Mouse (Mus musculus): ENCODE measurements around the gene Fbp1. TPM values are rescaled to one million over a fixed set of nuclear protein-coding genes. Genes with fewer than 3 reads are reported as not detected.

Fbp1 gene
- polyA plus RNA-seq, 1 experiment from 2014 or later = not detected

DNA sequence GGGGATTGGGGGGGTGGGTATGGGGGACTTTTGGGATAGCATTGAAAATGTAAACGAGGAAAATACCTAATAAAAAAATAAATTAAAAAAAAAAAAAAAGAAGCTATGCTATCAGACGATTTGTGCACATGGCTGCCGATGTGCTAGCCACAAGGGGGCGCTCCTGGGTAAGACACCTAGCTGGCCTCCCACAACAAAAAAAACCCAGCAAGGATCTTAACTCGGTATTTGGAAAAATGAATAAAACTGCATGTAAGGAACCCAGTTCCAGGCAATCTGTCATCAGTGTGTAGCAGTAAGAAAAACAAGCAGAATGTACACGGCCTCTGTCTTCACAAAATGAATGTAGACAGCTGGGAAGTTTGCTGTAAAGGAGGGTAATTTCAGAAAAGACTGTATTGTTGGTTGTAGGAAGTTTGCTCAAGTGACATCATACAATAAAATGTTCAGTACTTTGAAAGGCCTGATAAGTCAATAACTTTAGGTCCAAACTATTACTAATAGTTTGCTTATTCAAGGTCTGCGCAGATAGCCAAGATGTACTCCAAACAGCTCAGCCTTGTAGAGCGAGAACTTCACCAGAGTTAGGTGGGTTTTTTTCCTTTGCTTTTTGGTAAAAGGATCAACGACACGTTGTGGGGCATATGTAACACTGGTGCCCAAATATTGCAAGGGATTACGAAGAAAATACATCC lies 31.7 kb upstream of the Fbp1 start:
- DNase-seq (ENCODE audit: low spot score) (peak; percentile 84), ATAC-seq (ENCODE audit: low FRiP score) (no peak)
- Histone ChIP-seq H3K4me2 (replicated peaks; ENCODE audit: low read depth, low read length) (no peak overlapping the region), H3K27ac (ENCODE audit: low read depth, low read length) (no peak overlapping the region), H3K4me3 (ENCODE audit: low read depth, low read length) (no peak overlapping the region), H3K9me3 (ENCODE audit: control insufficient read depth, low read length) (no peaks in the 10 kb centered on the region), H3K36me3 (ENCODE audit: control insufficient read depth, insufficient read depth, low read length) (no peaks in the 10 kb centered on the region), H3K4me1 (replicated peaks; ENCODE audit: control insufficient read depth, insufficient read depth, low read length) (no peaks in the 10 kb centered on the region), H3K9ac (ENCODE audit: low read depth, low read length) (no peak overlapping the region), H3K27me3 (ENCODE audit: control insufficient read depth, insufficient read depth, low read length) (no peaks in the 10 kb centered on the region)
- 44% methylated on average over 11 of the region's 11 CpGs for WGBS

DNA sequence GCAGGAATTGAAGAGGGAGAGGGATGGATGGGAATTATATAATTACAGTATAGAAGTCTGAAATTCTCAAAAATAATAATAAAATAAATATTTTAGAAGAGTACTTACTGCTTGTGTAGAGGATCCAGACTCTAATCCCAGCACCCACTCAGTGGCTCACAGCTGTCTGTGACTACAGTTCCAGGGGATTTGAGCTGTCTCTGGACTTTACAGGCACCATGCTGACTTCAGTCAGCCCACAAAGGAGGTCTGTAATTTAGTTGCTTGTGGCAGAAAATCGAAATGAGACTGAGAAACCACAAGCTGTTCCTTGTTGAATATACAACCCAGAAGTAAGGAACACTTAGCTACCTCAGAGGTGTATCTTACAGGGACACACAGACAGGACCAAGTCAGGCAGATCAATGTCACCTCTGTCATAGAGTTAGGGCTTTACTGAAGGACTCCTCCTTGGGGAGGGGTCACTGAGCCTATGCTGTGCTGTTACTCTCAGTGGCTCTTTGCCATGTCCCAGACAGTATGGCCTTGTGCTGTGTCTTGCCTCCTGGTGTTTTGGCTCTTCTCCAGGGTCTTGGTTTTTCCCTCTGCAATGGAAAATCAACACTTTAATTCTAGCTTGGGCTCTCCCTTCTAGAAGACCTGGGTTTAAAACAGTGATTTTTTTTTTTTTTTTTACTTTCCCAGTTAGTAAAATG lies 29.5 kb upstream of the Fbp1 start:
- Histone ChIP-seq H3K4me2 (replicated peaks; ENCODE audit: low read depth, low read length) (no peak overlapping the region), H3K4me3 (ENCODE audit: low read depth, low read length) (no peak overlapping the region), H3K9ac (ENCODE audit: low read depth, low read length) (no peak overlapping the region), H3K27ac (ENCODE audit: low read depth, low read length) (no peak overlapping the region), H3K27me3 (ENCODE audit: control insufficient read depth, insufficient read depth, low read length) (no peaks in the 10 kb centered on the region), H3K4me1 (replicated peaks; ENCODE audit: control insufficient read depth, insufficient read depth, low read length) (no peaks in the 10 kb centered on the region), H3K36me3 (ENCODE audit: control insufficient read depth, insufficient read depth, low read length) (no peaks in the 10 kb centered on the region), H3K9me3 (ENCODE audit: control insufficient read depth, low read length) (no peaks in the 10 kb centered on the region)
- 56% methylated on average over 1 of the region's 1 CpGs for WGBS
- DNase-seq (ENCODE audit: low spot score) = no peak
- no peak for ATAC-seq (ENCODE audit: low FRiP score)

DNA sequence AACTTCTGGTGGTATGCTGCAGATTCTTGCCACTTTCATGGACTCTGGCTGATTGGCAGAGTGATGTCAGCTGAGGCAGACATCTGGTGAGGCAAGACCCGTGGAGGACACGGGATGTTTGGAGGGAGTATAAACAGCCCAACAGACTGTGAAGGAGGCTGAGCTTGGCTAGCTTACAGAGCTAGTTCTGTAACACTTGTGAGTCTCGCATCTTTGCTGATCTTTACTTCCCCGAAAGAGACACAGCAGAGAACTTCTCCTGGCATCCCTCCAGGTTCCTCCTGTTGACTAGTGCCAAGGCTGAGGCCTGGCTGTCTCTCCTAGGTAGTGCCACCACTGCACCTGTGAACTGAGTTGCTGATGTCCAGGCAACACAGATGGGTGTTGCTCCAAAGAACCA lies 28.6 kb upstream of the Fbp1 start:
- H3K27me3 ChIP-seq (ENCODE audit: control insufficient read depth, insufficient read depth, low read length) = no peaks in the 10 kb centered on the region
- H3K4me3 ChIP-seq (ENCODE audit: low read depth, low read length) = no peak overlapping the region
- 79% methylated on average over 4 of the region's 4 CpGs for WGBS
- no peak overlapping the region for H3K27ac ChIP-seq (ENCODE audit: low read depth, low read length)
- H3K4me1 ChIP-seq (replicated peaks; ENCODE audit: control insufficient read depth, insufficient read depth, low read length) = no peaks in the 10 kb centered on the region
- H3K4me2 ChIP-seq (replicated peaks; ENCODE audit: low read depth, low read length) = no peak overlapping the region
- ATAC-seq (ENCODE audit: low FRiP score) = no peak
- H3K9me3 ChIP-seq (ENCODE audit: control insufficient read depth, low read length) = no peaks in the 10 kb centered on the region
- H3K9ac ChIP-seq (ENCODE audit: low read depth, low read length) = no peak overlapping the region
- H3K36me3 ChIP-seq (ENCODE audit: control insufficient read depth, insufficient read depth, low read length) = no peaks in the 10 kb centered on the region
- DNase-seq (ENCODE audit: low spot score) = no peak

DNA sequence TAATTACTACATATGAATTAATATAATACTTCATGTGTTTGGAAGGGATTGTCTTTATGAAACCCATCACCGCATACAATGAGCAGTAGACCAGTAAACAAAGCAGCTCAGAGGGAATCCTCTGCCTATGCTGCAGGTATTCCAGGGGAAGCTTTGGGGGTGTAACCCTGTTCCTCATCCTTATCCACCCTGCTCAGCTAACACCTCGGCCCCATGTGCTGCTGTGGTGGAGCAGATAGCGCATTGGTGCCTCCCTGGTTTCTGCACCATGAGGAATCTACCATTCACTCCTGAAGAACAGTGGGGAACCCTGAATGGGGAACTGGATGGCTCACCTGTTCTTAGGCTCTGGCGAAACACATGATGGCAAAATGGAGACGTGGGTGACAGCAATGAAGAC lies 23.5 kb upstream of the Fbp1 start:
- H3K27ac ChIP-seq (ENCODE audit: low read depth, low read length) = no peak overlapping the region
- ATAC-seq (ENCODE audit: low FRiP score) = no peak
- H3K9ac ChIP-seq (ENCODE audit: low read depth, low read length) = no peak overlapping the region
- H3K27me3 ChIP-seq (ENCODE audit: control insufficient read depth, insufficient read depth, low read length) = no peaks in the 10 kb centered on the region
- no peak overlapping the region for H3K4me3 ChIP-seq (ENCODE audit: low read depth, low read length)
- no peak overlapping the region for H3K4me2 ChIP-seq (replicated peaks; ENCODE audit: low read depth, low read length)
- no peaks in the 10 kb centered on the region for H3K36me3 ChIP-seq (ENCODE audit: control insufficient read depth, insufficient read depth, low read length)
- 82% methylated on average over 5 of the region's 5 CpGs for WGBS
- H3K9me3 ChIP-seq (ENCODE audit: control insufficient read depth, low read length) = no peaks in the 10 kb centered on the region
- DNase-seq (ENCODE audit: low spot score) = no peak
- no peaks in the 10 kb centered on the region for H3K4me1 ChIP-seq (replicated peaks; ENCODE audit: control insufficient read depth, insufficient read depth, low read length)

DNA sequence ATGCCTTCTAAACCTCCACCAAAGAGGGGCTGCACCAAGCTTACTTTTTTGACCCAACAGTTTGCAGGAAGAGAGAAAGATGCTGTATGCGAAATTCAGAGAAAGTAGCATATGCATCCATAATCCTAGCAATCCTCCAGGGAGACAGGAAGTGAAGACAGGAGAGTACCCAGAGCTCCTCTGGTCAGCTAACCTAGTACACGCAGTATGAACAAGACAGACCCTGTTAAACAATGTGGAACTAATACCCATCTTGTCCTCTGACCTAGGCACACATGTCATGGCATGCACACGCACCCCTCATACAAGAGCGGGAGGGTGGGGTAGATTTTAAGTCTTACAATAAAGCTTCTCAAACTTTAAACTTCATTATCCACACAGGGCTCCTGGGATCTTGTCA lies 22.1 kb upstream of the Fbp1 start:
- Histone ChIP-seq H3K4me1 (replicated peaks; ENCODE audit: control insufficient read depth, insufficient read depth, low read length) (no peaks in the 10 kb centered on the region), H3K9me3 (ENCODE audit: control insufficient read depth, low read length) (no peaks in the 10 kb centered on the region), H3K36me3 (ENCODE audit: control insufficient read depth, insufficient read depth, low read length) (no peaks in the 10 kb centered on the region), H3K27ac (ENCODE audit: low read depth, low read length) (no peak overlapping the region), H3K4me3 (ENCODE audit: low read depth, low read length) (no peak overlapping the region), H3K9ac (ENCODE audit: low read depth, low read length) (no peak overlapping the region), H3K4me2 (replicated peaks; ENCODE audit: low read depth, low read length) (no peak overlapping the region), H3K27me3 (ENCODE audit: control insufficient read depth, insufficient read depth, low read length) (no peaks in the 10 kb centered on the region)
- ATAC-seq (ENCODE audit: low FRiP score) (no peak), DNase-seq (ENCODE audit: low spot score) (no peak)
- WGBS = 88% methylated on average over 4 of the region's 4 CpGs

DNA sequence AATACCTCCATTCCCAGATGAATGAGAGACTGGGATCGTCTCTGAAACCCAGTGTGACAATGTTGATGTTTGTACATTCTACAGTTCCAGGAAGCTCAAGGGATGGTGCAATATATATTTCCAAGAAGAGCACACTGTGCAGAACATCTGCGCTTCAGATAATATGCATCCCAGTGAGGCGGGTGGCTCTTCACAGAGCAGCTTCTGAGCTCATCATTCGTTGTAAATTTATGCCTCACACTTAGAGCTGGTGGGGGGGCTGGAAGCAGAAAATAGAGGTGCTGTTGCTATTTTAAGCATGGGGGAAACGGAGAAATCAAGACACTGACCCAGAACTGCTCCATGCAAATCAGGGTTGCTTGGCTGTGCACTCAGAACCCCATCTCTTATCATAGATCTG lies 21.7 kb upstream of the Fbp1 start:
- DNase-seq (ENCODE audit: low spot score) = no peak
- no peak overlapping the region for H3K4me2 ChIP-seq (replicated peaks; ENCODE audit: low read depth, low read length)
- WGBS = 78% methylated on average over 5 of the region's 5 CpGs

DNA sequence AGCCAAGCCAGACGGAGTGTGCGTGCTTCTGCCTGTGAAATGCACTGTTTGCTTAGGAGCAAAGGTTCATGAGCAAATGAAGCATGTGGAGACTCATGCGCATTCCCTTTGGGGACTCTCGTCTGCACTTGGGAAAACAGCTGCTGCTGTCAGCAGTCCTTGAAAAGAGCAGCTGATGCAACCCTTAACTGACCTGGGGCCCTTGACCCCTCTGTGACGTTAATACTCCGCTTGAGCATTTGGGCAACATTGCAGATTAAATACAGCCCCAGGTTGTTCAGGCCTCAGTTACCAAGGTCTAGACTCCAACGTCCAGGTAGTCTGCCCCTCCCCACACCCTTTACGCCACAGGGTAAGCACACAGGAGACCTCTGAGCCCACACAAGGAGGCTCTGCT lies 20.1 kb upstream of the Fbp1 start:
- no peaks in the 10 kb centered on the region for H3K9me3 ChIP-seq (ENCODE audit: control insufficient read depth, low read length)
- DNase-seq (ENCODE audit: low spot score) = peak; percentile 36
- no peaks in the 10 kb centered on the region for H3K36me3 ChIP-seq (ENCODE audit: control insufficient read depth, insufficient read depth, low read length)
- ATAC-seq (ENCODE audit: low FRiP score) = no peak
- no peak overlapping the region for H3K9ac ChIP-seq (ENCODE audit: low read depth, low read length)
- no peak overlapping the region for H3K4me2 ChIP-seq (replicated peaks; ENCODE audit: low read depth, low read length)
- H3K4me1 ChIP-seq (replicated peaks; ENCODE audit: control insufficient read depth, insufficient read depth, low read length) = no peaks in the 10 kb centered on the region
- no peak overlapping the region for H3K27ac ChIP-seq (ENCODE audit: low read depth, low read length)
- no peaks in the 10 kb centered on the region for H3K27me3 ChIP-seq (ENCODE audit: control insufficient read depth, insufficient read depth, low read length)
- H3K4me3 ChIP-seq (ENCODE audit: low read depth, low read length) = no peak overlapping the region
- WGBS = 34% methylated on average over 8 of the region's 8 CpGs

More for the DNA sequence above, 21.7 kb upstream of the Fbp1 start:
- Histone ChIP-seq H3K36me3 (ENCODE audit: control insufficient read depth, insufficient read depth, low read length) (no peaks in the 10 kb centered on the region), H3K4me1 (replicated peaks; ENCODE audit: control insufficient read depth, insufficient read depth, low read length) (no peaks in the 10 kb centered on the region), H3K9ac (ENCODE audit: low read depth, low read length) (no peak overlapping the region), H3K27me3 (ENCODE audit: control insufficient read depth, insufficient read depth, low read length) (no peaks in the 10 kb centered on the region), H3K4me3 (ENCODE audit: low read depth, low read length) (no peak overlapping the region), H3K27ac (ENCODE audit: low read depth, low read length) (no peak overlapping the region), H3K9me3 (ENCODE audit: control insufficient read depth, low read length) (no peaks in the 10 kb centered on the region)
- ATAC-seq (ENCODE audit: low FRiP score) = no peak

DNA sequence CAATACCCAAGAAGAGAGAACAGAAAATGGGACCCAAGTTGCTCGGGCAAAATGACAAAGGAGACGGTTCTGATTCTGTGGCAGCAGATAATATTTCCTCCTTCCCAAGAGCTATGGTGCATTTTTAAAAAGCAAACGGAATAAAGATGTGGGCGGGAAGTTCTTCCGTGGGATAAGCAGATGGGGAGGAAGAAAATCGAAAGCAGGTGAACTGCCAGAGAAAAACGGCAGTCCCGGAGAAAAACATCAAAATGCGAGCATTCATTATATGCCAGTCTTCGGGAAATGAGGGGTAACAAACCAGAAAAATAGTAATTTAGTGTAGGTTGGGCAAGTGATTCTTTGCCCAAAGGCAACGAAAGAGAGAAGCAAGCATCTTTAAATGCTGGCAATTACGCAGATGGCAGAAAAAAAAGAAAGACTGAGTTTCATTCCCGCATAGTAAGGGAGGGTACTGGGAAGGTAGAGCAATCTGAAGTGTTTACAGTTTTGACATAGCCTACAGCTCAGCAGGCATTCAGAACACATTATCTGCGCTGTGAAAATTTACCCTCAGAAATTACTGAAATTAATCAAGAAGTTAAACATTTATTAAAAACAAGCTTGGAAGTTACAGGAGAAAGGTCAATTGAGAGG lies 19.6 kb upstream of the Fbp1 start:
- no peaks in the 10 kb centered on the region for H3K4me1 ChIP-seq (replicated peaks; ENCODE audit: control insufficient read depth, insufficient read depth, low read length)
- no peaks in the 10 kb centered on the region for H3K36me3 ChIP-seq (ENCODE audit: control insufficient read depth, insufficient read depth, low read length)
- H3K9me3 ChIP-seq (ENCODE audit: control insufficient read depth, low read length) = no peaks in the 10 kb centered on the region
- no peak for ATAC-seq (ENCODE audit: low FRiP score)
- 72% methylated on average over 14 of the region's 14 CpGs for WGBS
- DNase-seq (ENCODE audit: low spot score) = no peak
- H3K27ac ChIP-seq (ENCODE audit: low read depth, low read length) = no peak overlapping the region
- no peak overlapping the region for H3K9ac ChIP-seq (ENCODE audit: low read depth, low read length)
- no peak overlapping the region for H3K4me3 ChIP-seq (ENCODE audit: low read depth, low read length)
- H3K4me2 ChIP-seq (replicated peaks; ENCODE audit: low read depth, low read length) = no peak overlapping the region
- H3K27me3 ChIP-seq (ENCODE audit: control insufficient read depth, insufficient read depth, low read length) = no peaks in the 10 kb centered on the region

DNA sequence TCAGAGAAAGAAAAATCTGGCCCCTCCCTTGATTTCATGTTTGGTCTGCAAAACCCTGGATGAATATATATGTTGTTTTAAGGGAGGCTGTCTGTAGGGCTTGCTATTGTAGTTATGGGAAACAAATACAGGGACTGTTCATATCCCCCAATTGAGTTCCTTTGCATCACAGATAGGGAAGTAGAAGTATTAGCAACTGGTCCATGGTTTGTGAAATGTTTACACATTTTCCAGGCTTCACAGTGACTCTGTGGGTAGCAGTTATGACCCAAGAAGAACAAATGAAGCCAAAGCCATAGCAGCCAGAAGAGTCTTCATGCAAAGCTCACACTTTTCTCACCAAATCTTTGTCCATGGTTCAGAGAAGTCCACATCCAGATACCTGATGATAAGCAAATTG lies 13.1 kb upstream of the Fbp1 start:
- Histone ChIP-seq H3K27ac (ENCODE audit: low read depth, low read length) (no peak overlapping the region), H3K4me2 (replicated peaks; ENCODE audit: low read depth, low read length) (no peak overlapping the region), H3K4me3 (ENCODE audit: low read depth, low read length) (no peak overlapping the region), H3K36me3 (ENCODE audit: control insufficient read depth, insufficient read depth, low read length) (no peaks in the 10 kb centered on the region), H3K27me3 (ENCODE audit: control insufficient read depth, insufficient read depth, low read length) (no peaks in the 10 kb centered on the region), H3K4me1 (replicated peaks; ENCODE audit: control insufficient read depth, insufficient read depth, low read length) (no peaks in the 10 kb centered on the region), H3K9me3 (ENCODE audit: control insufficient read depth, low read length) (no peaks in the 10 kb centered on the region), H3K9ac (ENCODE audit: low read depth, low read length) (no peak overlapping the region)
- ATAC-seq (ENCODE audit: low FRiP score) (no peak), DNase-seq (ENCODE audit: low spot score) (no peak)
